Mouse (Mus musculus): ENCODE measurements around the gene Ccdc86.

DNA sequence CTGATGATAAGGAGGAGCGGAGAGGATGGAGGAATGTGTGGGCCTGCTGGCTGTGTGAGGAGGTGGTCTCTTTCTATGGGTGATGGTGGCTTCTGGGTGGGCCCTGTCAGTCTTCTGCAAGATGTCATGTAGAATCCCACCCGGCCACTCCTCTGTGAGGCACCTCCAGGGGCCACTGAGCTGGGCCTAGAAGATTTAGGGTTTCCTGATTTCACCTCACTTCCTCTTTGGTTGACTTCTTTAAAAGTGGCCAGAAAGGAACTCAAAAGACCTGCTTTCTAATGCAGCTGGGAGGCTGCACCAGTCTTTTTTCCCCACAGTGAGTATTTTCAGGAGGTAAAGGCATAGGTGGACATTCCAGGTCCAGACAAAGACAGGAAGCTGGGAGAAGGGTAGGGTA, 18.4 kb downstream of the Ccdc86 start:
- TF ChIP-seq CTCF (IDR thresholded peaks at IDR 0.05; ENCODE audit: control insufficient read depth, insufficient read depth, insufficient read length) (no peak), CEBPB (IDR thresholded peaks at IDR 0.05; ENCODE audit: low read depth) (no peak), USF1 (IDR thresholded peaks at IDR 0.05; ENCODE audit: low read depth) (no peak), MYOD1 (IDR thresholded peaks at IDR 0.05; ENCODE audit: control insufficient read depth, insufficient read length, low read depth) (no peak)

All from C2C12 (cell line).